In genomic region chr4:57839343-57839742, GRCm38 (mm10) we compare ENCODE assay signal across 12 mouse cellular contexts.
A peak's percentile ranks its signal among the peaks of the same experiment; 100 is the strongest.
DNase-seq lines count a peak whose midpoint lies in the region; ATAC-seq and TF ChIP-seq lines count a peak whose summit lies in the region.
"Had no signal": no experiment of that assay in that cellular context is flagged by ENCODE, and none has a peak within 500 bp of the region (broad histone marks: within the 10 kb centered on the region; RNA-seq: fewer than 3 reads in every experiment).

No protein-coding gene starts in this region.

- H3K4me2 ChIP-seq in liver, postnatal 0 days (ENCODE audit: low read depth, low read length): no peak overlapping the region
- H3K4me2 ChIP-seq in liver, embryonic 11.5 days: no peak overlapping the region
- H3K4me2 ChIP-seq in midbrain, embryonic 16.5 days (ENCODE audit: low read length): no peak overlapping the region

- no peaks in the 10 kb centered on the region for H3K9me3 ChIP-seq in liver, postnatal 0 days (ENCODE audit: low read length)
- no peaks in the 10 kb centered on the region for H3K9me3 ChIP-seq in liver, embryonic 11.5 days (ENCODE audit: control insufficient read depth, low read length)
- no peaks in the 10 kb centered on the region for H3K9me3 ChIP-seq in midbrain, embryonic 16.5 days (replicated peaks; ENCODE audit: control insufficient read depth, low read length, poor library complexity, severe bottlenecking)

- no peak overlapping the region for H3K4me3 ChIP-seq in liver, postnatal 0 days (ENCODE audit: low read depth, low read length)
- no peak overlapping the region for H3K4me3 ChIP-seq in liver, embryonic 11.5 days (ENCODE audit: low read depth, low read length)
- no peak overlapping the region for H3K4me3 ChIP-seq in embryonic fibroblast, embryonic 13.5 days (ENCODE audit: insufficient read depth, low read length)
- H3K4me3 ChIP-seq in midbrain, embryonic 16.5 days (ENCODE audit: low read depth, low read length): no peak overlapping the region
- no peak overlapping the region for H3K4me3 ChIP-seq in left cerebral cortex, adult 2 months

- no peaks in the 10 kb centered on the region for H3K27me3 ChIP-seq in liver, postnatal 0 days (ENCODE audit: insufficient read depth, low read length)
- H3K27me3 ChIP-seq in liver, embryonic 11.5 days (replicated peaks; ENCODE audit: control insufficient read depth, insufficient read depth, low read length): no peaks in the 10 kb centered on the region
- no peaks in the 10 kb centered on the region for H3K27me3 ChIP-seq in midbrain, embryonic 16.5 days (ENCODE audit: control insufficient read depth, insufficient read depth, low read depth, low read length)

- peak; percentile 78 for DNase-seq in adrenal gland, adult 2 months
- DNase-seq in adrenal gland, postnatal 25 days: no peak
- no peak for DNase-seq in liver, postnatal 0 days
- DNase-seq in liver, embryonic 11.5 days (ENCODE audit: low spot score): no peak
- DNase-seq in heart, postnatal 4 days: peak; percentile 8
- DNase-seq in left cerebral cortex, adult 2 months (ENCODE audit: extremely low spot score in 1 of 2, low spot score in 2 of 2): no peak
- DNase-seq: cerebellum, adult 11 months; layer of hippocampus, postnatal 36 days had no signal

- TF ChIP-seq EP300 in liver, postnatal 0 days (IDR thresholded peaks at IDR 0.05; ENCODE audit: low read depth): peak; percentile 81

- TF ChIP-seq CTCF in liver, postnatal 0 days (IDR thresholded peaks at IDR 0.05; ENCODE audit: low read depth): no peak
- no peak for TF ChIP-seq CTCF in embryonic fibroblast, embryonic 13.5 days (IDR thresholded peaks at IDR 0.05; ENCODE audit: borderline replicate concordance, insufficient read depth, low read length)
- TF ChIP-seq CTCF in left cerebral cortex, adult 2 months (IDR thresholded peaks at IDR 0.05): no peak

- peak; percentile 60 for ATAC-seq in liver, postnatal 0 days
- ATAC-seq in liver, embryonic 11.5 days (replicated peaks; ENCODE audit: low FRiP score): no peak
- no peak for ATAC-seq in midbrain, embryonic 16.5 days
- ATAC-seq: activated CD4-positive, CD25-positive, alpha-beta regulatory T cell, adult 4 months; inflammation-experienced regulatory T-cells, adult 6 months had no signal

- no peak overlapping the region for H3K27ac ChIP-seq in liver, postnatal 0 days (ENCODE audit: low read depth)
- H3K27ac ChIP-seq in liver, embryonic 11.5 days (ENCODE audit: low read depth, low read length): no peak overlapping the region
- H3K27ac ChIP-seq in embryonic fibroblast, embryonic 13.5 days (ENCODE audit: insufficient read depth, low read length): peak overlapping the region; percentile 71
- H3K27ac ChIP-seq in midbrain, embryonic 16.5 days (ENCODE audit: low read length): no peak overlapping the region
- H3K27ac ChIP-seq in left cerebral cortex, adult 2 months: no peak overlapping the region

- no peaks in the 10 kb centered on the region for H3K36me3 ChIP-seq in liver, postnatal 0 days (replicated peaks; ENCODE audit: insufficient read depth, low read length)
- H3K36me3 ChIP-seq in liver, embryonic 11.5 days (ENCODE audit: control insufficient read depth, insufficient read depth, low read length): no peaks in the 10 kb centered on the region
- no peaks in the 10 kb centered on the region for H3K36me3 ChIP-seq in midbrain, embryonic 16.5 days (ENCODE audit: control insufficient read depth, insufficient read depth, low read length)

- intact Hi-C loops in left cerebral cortex, adult 2 months (cut with DNase I): no loop called here

- 53% methylated on average over 4 of the region's 4 CpGs for WGBS in liver, postnatal 0 days (ENCODE audit: insufficient replicate concordance)
- WGBS in liver, embryonic 11.5 days: 48% methylated on average over 4 of the region's 4 CpGs
- WGBS in midbrain, embryonic 16.5 days: 73% methylated on average over 4 of the region's 4 CpGs

- no peak for TF ChIP-seq POLR2A in embryonic fibroblast, embryonic 13.5 days (IDR thresholded peaks at IDR 0.05; ENCODE audit: low read depth, low read length)

- H3K4me1 ChIP-seq in liver, postnatal 0 days (ENCODE audit: insufficient read depth): no peaks in the 10 kb centered on the region
- no peaks in the 10 kb centered on the region for H3K4me1 ChIP-seq in liver, embryonic 11.5 days (replicated peaks; ENCODE audit: control insufficient read depth, insufficient read depth, low read length)
- H3K4me1 ChIP-seq in embryonic fibroblast, embryonic 13.5 days (ENCODE audit: control insufficient read depth, insufficient read depth, low read length): peaks cover 6% of the 10 kb centered on the region; the same call in 1 of the 2 replicates
- H3K4me1 ChIP-seq in midbrain, embryonic 16.5 days (ENCODE audit: control insufficient read depth, insufficient read depth, low read length): no peaks in the 10 kb centered on the region

- H3K9ac ChIP-seq in liver, postnatal 0 days (replicated peaks): no peak overlapping the region
- H3K9ac ChIP-seq in liver, embryonic 11.5 days (ENCODE audit: low read depth, low read length): no peak overlapping the region
- H3K9ac ChIP-seq in midbrain, embryonic 16.5 days (ENCODE audit: low read depth, low read length): no peak overlapping the region

Comparison
In these comparisons a context has a peak if more than half of its experiments do, and no peak if none do; other contexts are left out.
1. DNase-seq: peak in adrenal gland, adult 2 months (single experiment) and heart, postnatal 4 days (single experiment); none in adrenal gland, postnatal 25 days (single experiment), liver, postnatal 0 days (single experiment), liver, embryonic 11.5 days (single experiment) and left cerebral cortex, adult 2 months (0 of 2).